Mouse (Mus musculus): Measurements from ENCODE around the gene Cwc25.

GRCm38 (mm10) chr11:97700003-97700745 is 66.2 kb downstream of the Cwc25 start, which contains the start of gene Pcgf2:
- TF ChIP-seq POLR2A (IDR thresholded peaks at IDR 0.05; ENCODE audit: borderline replicate concordance, extremely low read depth, insufficient read depth, insufficient read length, poor library complexity, severe bottlenecking): peak; percentile 56
- no peak for TF ChIP-seq CTCF (IDR thresholded peaks at IDR 0.05; ENCODE audit: borderline replicate concordance, extremely low read depth, insufficient read depth, insufficient read length)

Measured in brain, embryonic 14.5 days (tissue).